Mouse (Mus musculus): ENCODE data around the gene Ppm1n. TPM values are rescaled to one million over a fixed set of nuclear protein-coding genes. Genes with fewer than 3 reads are reported as not detected.

The Ppm1n gene
- polyA plus RNA-seq, 1 experiment from 2014 or later = not detected

DNA sequence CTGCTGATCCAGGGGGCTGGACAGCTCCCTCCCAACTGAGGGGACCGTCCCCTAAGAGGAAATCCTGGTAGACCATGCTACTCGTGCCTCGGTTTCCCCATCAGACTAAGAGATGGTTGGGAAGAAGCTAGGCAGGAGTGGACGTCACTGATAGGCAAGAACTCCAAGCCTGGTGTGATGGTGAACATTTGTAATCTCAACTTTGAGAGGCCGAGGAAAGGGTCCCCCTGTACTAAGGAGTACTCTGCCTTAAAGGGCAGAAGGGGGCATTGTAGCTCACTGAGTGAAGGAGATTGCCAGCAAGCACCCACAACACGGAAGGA lies 25.5 kb upstream of the Ppm1n start:
- no peak for ATAC-seq
- no peak overlapping the region for H3K9ac ChIP-seq (replicated peaks; ENCODE audit: low read depth)
- 3% methylated on average over 6 of the region's 6 CpGs for WGBS
- H3K4me2 ChIP-seq (replicated peaks; ENCODE audit: low read depth, low read length) = no peak overlapping the region
- no peak for DNase-seq (ENCODE audit: low spot score)
- H3K9me3 ChIP-seq (ENCODE audit: low read length) = no peaks in the 10 kb centered on the region
- H3K36me3 ChIP-seq (ENCODE audit: insufficient read depth, low read length) = no peaks in the 10 kb centered on the region
- no peak overlapping the region for H3K27ac ChIP-seq (ENCODE audit: low read length)
- peaks cover 52% of the 10 kb centered on the region for H3K27me3 ChIP-seq (replicated peaks; ENCODE audit: insufficient read depth, low read length)
- H3K4me1 ChIP-seq (ENCODE audit: insufficient read depth, low read depth, low read length) = peaks cover 11% of the 10 kb centered on the region
- 0 out of 2 replicates have a peak overlapping the region, but pooled peaks have one; percentile 31 for H3K4me3 ChIP-seq (ENCODE audit: low read depth, low read length)
- TF ChIP-seq EP300 (IDR thresholded peaks at IDR 0.05) (no peak), CTCF (IDR thresholded peaks at IDR 0.05) (no peak)

DNA sequence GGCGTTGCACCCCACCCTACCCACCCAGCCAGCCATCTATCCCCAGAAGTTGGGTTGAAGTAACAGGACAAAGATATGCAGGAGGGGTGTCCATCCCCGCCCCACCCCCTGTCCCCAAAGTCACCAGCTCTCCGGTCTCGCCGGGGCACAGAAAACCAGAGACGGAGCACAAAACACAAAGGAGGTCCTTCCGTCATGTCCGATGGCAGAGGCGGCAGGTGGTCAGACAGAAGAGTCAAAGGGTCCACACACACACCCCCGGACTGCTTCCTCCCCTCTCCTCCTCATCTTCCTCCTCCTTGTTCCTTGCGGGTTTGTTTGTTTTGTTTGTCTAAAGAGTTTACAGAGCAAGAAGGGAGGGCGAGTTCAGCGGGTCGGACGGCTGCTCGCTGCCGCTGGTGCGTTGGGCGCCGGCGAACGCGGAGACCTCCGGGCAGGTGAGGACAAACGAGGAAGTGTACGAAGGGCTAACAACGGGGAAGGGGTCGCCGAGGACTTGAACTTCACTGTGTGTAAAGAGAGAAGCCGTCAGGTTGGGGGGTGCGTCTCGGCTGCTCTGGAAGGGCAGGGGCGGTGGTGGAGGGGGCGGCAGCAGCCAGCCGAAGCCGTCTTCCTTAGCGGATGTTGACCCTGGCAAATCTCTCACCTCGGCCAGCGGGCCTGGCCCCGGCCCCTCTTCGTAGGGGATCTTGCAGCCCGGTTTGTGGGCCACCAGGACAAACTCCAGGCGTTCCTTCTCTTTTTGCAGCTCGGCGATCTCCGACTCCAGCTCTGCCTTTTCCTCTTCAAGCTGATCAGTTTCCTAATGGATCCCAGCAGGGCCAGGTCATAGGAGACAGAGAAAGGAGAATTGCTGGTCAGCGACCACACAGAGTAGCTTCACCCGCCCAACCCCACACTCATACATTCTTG lies 24.9 kb upstream of the Ppm1n start:
- H3K36me3 ChIP-seq (ENCODE audit: insufficient read depth, low read length) = no peaks in the 10 kb centered on the region
- no peaks in the 10 kb centered on the region for H3K9me3 ChIP-seq (ENCODE audit: low read length)
- peaks cover 10% of the 10 kb centered on the region; the same call in 1 of the 2 replicates for H3K4me1 ChIP-seq (ENCODE audit: insufficient read depth, low read depth, low read length)
- no peak for TF ChIP-seq EP300 (IDR thresholded peaks at IDR 0.05)
- no peak for TF ChIP-seq CTCF (IDR thresholded peaks at IDR 0.05)
- DNase-seq (ENCODE audit: low spot score) = peak; percentile 5
- no peak overlapping the region for H3K9ac ChIP-seq (replicated peaks; ENCODE audit: low read depth)
- peaks cover 52% of the 10 kb centered on the region for H3K27me3 ChIP-seq (replicated peaks; ENCODE audit: insufficient read depth, low read length)
- H3K4me2 ChIP-seq (replicated peaks; ENCODE audit: low read depth, low read length) = peak overlapping the region; percentile 56
- WGBS = 3% methylated on average over 38 of the region's 48 CpGs
- ATAC-seq = no peak
- H3K27ac ChIP-seq (ENCODE audit: low read length) = no peak overlapping the region
- H3K4me3 ChIP-seq (ENCODE audit: low read depth, low read length) = peak overlapping the region; percentile 31

DNA sequence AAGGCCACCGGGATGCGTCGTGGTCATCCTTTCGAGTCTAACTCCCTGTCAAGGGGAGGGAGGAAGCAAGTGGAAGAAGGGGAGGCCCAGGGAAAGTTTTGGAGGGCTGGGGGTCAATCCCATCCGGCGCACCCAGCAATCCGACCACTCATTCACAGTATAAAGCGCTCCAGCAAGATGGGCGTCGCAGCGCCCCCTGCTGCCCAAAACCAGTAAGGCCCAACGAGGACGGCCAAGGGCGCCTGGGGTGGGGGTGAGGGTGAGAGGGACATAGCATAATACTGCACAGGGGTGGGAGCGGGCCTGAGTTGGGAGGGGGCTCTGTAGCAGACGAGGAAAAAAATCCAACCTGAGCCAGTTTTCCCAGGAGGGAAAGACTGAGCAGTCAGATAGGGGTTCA lies 23.9 kb upstream of the Ppm1n start:
- no peaks in the 10 kb centered on the region for H3K36me3 ChIP-seq (ENCODE audit: insufficient read depth, low read length)
- no peak overlapping the region for H3K9ac ChIP-seq (replicated peaks; ENCODE audit: low read depth)
- peak overlapping the region; percentile 31; the same call in 1 of the 2 replicates for H3K4me3 ChIP-seq (ENCODE audit: low read depth, low read length)
- H3K4me2 ChIP-seq (replicated peaks; ENCODE audit: low read depth, low read length) = 0 out of 2 replicates have a peak overlapping the region, but pooled peaks have one; percentile 56
- DNase-seq (ENCODE audit: low spot score) = peak; percentile 72
- H3K9me3 ChIP-seq (ENCODE audit: low read length) = no peaks in the 10 kb centered on the region
- H3K27ac ChIP-seq (ENCODE audit: low read length) = no peak overlapping the region
- peaks cover 52% of the 10 kb centered on the region for H3K27me3 ChIP-seq (replicated peaks; ENCODE audit: insufficient read depth, low read length)
- peaks cover 10% of the 10 kb centered on the region; the same call in 1 of the 2 replicates for H3K4me1 ChIP-seq (ENCODE audit: insufficient read depth, low read depth, low read length)
- TF ChIP-seq EP300 (IDR thresholded peaks at IDR 0.05) (no peak), CTCF (IDR thresholded peaks at IDR 0.05) (peak; percentile 87)
- 2% methylated on average over 15 of the region's 16 CpGs for WGBS
- no peak for ATAC-seq

DNA sequence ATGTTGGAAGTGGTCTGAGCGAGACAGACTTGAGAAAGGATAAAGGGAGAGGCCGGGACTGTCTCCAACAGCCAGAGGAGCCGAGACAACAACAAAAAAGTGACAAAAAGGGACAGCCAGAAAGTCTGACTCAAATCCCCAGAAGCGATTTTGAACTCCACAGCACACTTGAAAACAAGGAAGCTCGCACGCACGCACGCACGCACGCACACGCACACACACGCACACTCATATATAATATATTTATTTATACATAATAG lies 23.1 kb upstream of the Ppm1n start:
- H3K27me3 ChIP-seq (replicated peaks; ENCODE audit: insufficient read depth, low read length) = peaks cover 52% of the 10 kb centered on the region
- peaks cover 10% of the 10 kb centered on the region; the same call in 1 of the 2 replicates for H3K4me1 ChIP-seq (ENCODE audit: insufficient read depth, low read depth, low read length)
- no peak overlapping the region for H3K4me2 ChIP-seq (replicated peaks; ENCODE audit: low read depth, low read length)
- no peaks in the 10 kb centered on the region for H3K9me3 ChIP-seq (ENCODE audit: low read length)
- H3K27ac ChIP-seq (ENCODE audit: low read length) = no peak overlapping the region
- DNase-seq (ENCODE audit: low spot score) (no peak), ATAC-seq (no peak)
- H3K36me3 ChIP-seq (ENCODE audit: insufficient read depth, low read length) = no peaks in the 10 kb centered on the region
- no peak overlapping the region for H3K4me3 ChIP-seq (ENCODE audit: low read depth, low read length)
- 80% methylated on average over 12 of the region's 12 CpGs for WGBS
- no peak overlapping the region for H3K9ac ChIP-seq (replicated peaks; ENCODE audit: low read depth)
- TF ChIP-seq CTCF (IDR thresholded peaks at IDR 0.05) (no peak), EP300 (IDR thresholded peaks at IDR 0.05) (no peak)

DNA sequence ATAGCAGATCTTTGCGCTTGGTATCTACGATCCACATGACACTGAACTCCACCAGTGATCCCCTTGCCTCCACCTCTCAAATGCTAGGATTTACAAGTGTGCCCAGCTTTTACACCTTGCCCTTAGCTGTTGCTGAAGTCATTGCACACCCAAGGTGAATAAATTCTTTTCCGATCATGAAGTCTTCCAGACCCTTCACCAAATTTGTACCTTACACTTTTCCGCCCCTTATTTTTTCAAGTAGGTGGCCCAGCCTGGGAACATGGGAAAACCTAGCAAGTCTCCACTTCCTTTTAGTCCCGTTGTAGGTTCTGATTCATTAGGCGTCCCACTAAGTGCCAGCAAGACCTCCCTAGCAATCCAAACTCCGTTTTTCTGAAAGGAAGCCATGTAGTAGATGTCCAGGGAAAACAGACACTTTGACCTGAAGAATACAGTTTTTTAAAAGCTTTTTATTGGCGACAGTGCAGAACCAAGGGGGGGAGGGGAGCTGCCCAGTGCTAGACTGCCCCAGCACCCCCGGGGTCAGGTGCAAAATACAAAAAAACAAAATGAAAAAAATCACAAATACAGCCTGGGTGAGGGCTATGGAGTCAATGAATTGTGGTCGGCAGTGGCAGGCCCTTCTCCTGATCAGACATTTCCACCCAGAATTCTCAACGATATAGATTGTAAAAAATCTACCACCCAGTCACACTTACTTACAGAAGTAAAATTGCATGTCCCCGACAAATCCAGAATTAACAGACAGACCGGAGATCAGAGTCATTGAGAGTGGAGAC lies 22.6 kb upstream of the Ppm1n start:
- Histone ChIP-seq H3K4me3 (ENCODE audit: low read depth, low read length) (no peak overlapping the region), H3K27ac (ENCODE audit: low read length) (no peak overlapping the region), H3K9me3 (ENCODE audit: low read length) (no peaks in the 10 kb centered on the region), H3K27me3 (replicated peaks; ENCODE audit: insufficient read depth, low read length) (peaks cover 52% of the 10 kb centered on the region), H3K4me2 (replicated peaks; ENCODE audit: low read depth, low read length) (no peak overlapping the region), H3K9ac (replicated peaks; ENCODE audit: low read depth) (no peak overlapping the region), H3K4me1 (ENCODE audit: insufficient read depth, low read depth, low read length) (peaks cover 10% of the 10 kb centered on the region; the same call in 1 of the 2 replicates), H3K36me3 (ENCODE audit: insufficient read depth, low read length) (no peaks in the 10 kb centered on the region)
- ATAC-seq (no peak), DNase-seq (ENCODE audit: low spot score) (no peak)
- TF ChIP-seq CTCF (IDR thresholded peaks at IDR 0.05) (no peak), EP300 (IDR thresholded peaks at IDR 0.05) (no peak)
- WGBS = 52% methylated on average over 13 of the region's 13 CpGs
